Comparison of ENCODE assay signal across 8 mouse cellular contexts in the genomic region with DNA sequence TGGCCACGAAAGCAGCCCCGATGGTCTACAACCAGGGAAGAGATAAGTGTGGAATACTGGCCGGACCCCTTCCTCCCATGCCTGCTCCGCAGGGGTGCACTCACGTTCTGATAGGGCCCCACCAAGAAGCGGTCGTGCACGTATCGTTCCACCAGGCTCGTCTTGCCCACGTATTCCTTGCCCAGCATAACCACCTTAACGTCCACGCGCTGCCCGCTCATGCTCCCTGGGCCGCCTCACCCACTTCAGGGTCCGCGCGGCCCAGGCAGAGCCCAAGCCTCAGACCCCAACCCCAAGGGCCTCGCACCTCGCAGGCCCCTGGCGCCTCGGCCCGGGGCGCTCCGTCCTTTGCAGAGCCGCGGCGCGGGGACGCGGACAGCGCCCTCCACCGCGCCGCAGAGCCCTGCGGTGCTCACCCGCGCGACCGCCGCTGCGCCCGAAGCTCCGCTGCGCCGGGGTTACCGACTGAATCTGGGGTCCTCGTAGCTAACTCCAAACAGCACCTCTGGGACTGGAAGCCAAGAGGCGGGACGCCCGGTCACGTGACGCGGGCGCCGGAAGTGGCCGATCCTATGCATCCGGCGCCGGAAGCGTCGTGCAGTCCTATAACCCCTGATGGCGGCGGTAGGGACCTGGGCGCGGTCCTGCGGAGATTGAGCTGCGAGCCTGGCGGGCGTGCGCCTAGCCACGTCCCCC. TPM values are rescaled to one million over a fixed set of nuclear protein-coding genes. Genes with fewer than 3 reads are reported as not detected.
DNase-seq lines count a peak whose midpoint lies in the region; ATAC-seq and TF ChIP-seq lines count a peak whose summit lies in the region.

Rab24 (minus strand) TSS at position 513 of the 696 bp plus-strand sequence.

- ATAC-seq in activated CD4-positive, CD25-positive, alpha-beta regulatory T cell, adult 4 months: peak; percentile 95
- peak; percentile 74 for ATAC-seq in common myeloid progenitor, adult 5-6 weeks (replicated peaks; ENCODE audit: low read depth, poor library complexity, severe bottlenecking)
- ATAC-seq in hindbrain, embryonic 16.5 days: peak; percentile 94

- H3K4me2 ChIP-seq in hindbrain, embryonic 16.5 days (ENCODE audit: low read length): peak within 1 kb of the TSS; percentile 66

- DNase-seq in gastrocnemius, adult 2 months: peak; percentile 93
- DNase-seq in left cerebral cortex, adult 8-10 months (ENCODE audit: low spot score in 2 of 2): peak; percentile 79 to 85
- peak; percentile 84 to 90 for DNase-seq in right cerebral cortex, adult 2 months (ENCODE audit: low spot score in 2 of 2)
- DNase-seq in urinary bladder, postnatal 10 days (ENCODE audit: low spot score): peak; percentile 51

- WGBS in hindbrain, embryonic 16.5 days: under 1% methylated on average over 73 of the region's 73 CpGs

- H3K27ac ChIP-seq in gastrocnemius, adult 2 months: peak within 1 kb of the TSS; percentile 88
- peak within 1 kb of the TSS; percentile 73 for H3K27ac ChIP-seq in hindbrain, embryonic 16.5 days (ENCODE audit: low read depth, low read length)

- H3K27me3 ChIP-seq in hindbrain, embryonic 16.5 days (replicated peaks; ENCODE audit: control insufficient read depth, insufficient read depth, low read length): no peaks in the 10 kb centered on the region
- no peaks in the 10 kb centered on the region for H3K27me3 ChIP-seq in megakaryocyte, embryonic 14.5 days (replicated peaks)

- intact Hi-C loops in gastrocnemius, adult 2 months (cut with DNase I): no loop called here

- H3K4me1 ChIP-seq in hindbrain, embryonic 16.5 days (ENCODE audit: control insufficient read depth, insufficient read depth, low read depth, low read length): peaks cover 22% of the 10 kb centered on the region
- peaks cover 47% of the 10 kb centered on the region for H3K4me1 ChIP-seq in megakaryocyte, embryonic 14.5 days

- H3K9me3 ChIP-seq in hindbrain, embryonic 16.5 days (ENCODE audit: control insufficient read depth, low read length): no peaks in the 10 kb centered on the region
- H3K9me3 ChIP-seq in megakaryocyte, embryonic 14.5 days: no peaks in the 10 kb centered on the region

- peak within 1 kb of the TSS; percentile 81 for H3K4me3 ChIP-seq in gastrocnemius, adult 2 months
- H3K4me3 ChIP-seq in hindbrain, embryonic 16.5 days (ENCODE audit: low read length): peak within 1 kb of the TSS; percentile 84
- peak within 1 kb of the TSS; percentile 96 for H3K4me3 ChIP-seq in megakaryocyte, embryonic 14.5 days (replicated peaks)

- peak within 1 kb of the TSS; percentile 90 for H3K9ac ChIP-seq in hindbrain, embryonic 16.5 days (ENCODE audit: low read depth, low read length)

- TF ChIP-seq CTCF in gastrocnemius, adult 2 months (IDR thresholded peaks at IDR 0.05): no peak

- H3K36me3 ChIP-seq in hindbrain, embryonic 16.5 days (ENCODE audit: control insufficient read depth, insufficient read depth, low read length): peaks cover 15% of the 10 kb centered on the region
- H3K36me3 ChIP-seq in megakaryocyte, embryonic 14.5 days (replicated peaks; ENCODE audit: low read length): peaks cover 76% of the 10 kb centered on the region

RNA-seq across cellular contexts. Expression of gene Rab24, which starts in this region (rescaled TPM):
- polyA plus RNA-seq in activated CD4-positive, CD25-positive, alpha-beta regulatory T cell, adult 4 months (2017; shearing (Covaris generic)): 10 to 100 TPM; 10.3 to 13.3 TPM
- total RNA-seq in common myeloid progenitor, adult 5-6 weeks (2017): 22.3 and 31.5 TPM in 2 replicates
- total RNA-seq in gastrocnemius, adult 2 months (2021): 10 to 100 TPM; 29.2 to 33.5 TPM
- polyA plus RNA-seq in hindbrain, embryonic 16.5 days (2015; fragmentation: Nextera tagmentation; extraction: Ambion mirVana): 95.4 and 97.6 TPM in 2 replicates
- total RNA-seq in left cerebral cortex, adult 8-10 months (2022): 10 to 100 TPM; 74.1 to 86.1 (median 81.0) TPM
- 23.5 and 94.6 TPM in 2 replicates for polyA plus RNA-seq in megakaryocyte, embryonic 14.5 days (2012; ENCODE audit: insufficient read depth, low replicate concordance)

Comparison
In these comparisons a context has a peak if more than half of its experiments do, and no peak if none do; other contexts are left out.
1. Peak in every context shown above with its lines: DNase-seq, ATAC-seq, H3K4me3 ChIP-seq and H3K27ac ChIP-seq.